Mouse (Mus musculus): ENCODE data around the gene Glyctk. TPM values are rescaled to one million over a fixed set of nuclear protein-coding genes. Genes with fewer than 3 reads are reported as not detected.
A peak's percentile ranks its signal among the peaks of the same experiment; 100 is the strongest.

Gene Glyctk
- 1 to 10 TPM; 1.5 to 2.6 (median 1.9) TPM for total RNA-seq (2022)

DNA sequence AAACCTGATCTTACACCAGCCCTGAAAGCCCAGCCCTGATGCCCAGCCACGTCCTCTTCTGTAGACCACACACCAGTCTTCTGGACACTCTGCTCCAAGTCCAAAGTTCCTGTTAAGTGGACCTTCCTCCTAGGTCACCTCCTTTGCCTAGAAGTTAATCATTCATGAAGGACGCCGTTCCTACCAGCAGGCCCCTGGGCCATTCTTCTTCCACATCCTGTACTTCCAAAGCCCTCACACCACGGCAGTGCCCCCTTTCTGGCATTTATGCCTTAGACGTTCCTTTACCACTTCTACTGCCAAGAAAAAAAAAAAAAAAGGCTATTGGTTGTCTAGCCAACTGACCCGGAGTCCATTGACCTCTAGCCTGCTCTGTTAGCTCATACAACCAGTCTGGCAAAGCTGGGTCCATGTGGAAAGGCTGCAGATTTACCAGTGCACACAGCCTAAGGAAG is at the start of gene Glyctk:
Glyctk (minus strand) TSS at position 102 of the 455 bp plus-strand sequence.
- DNase-seq (ENCODE audit: low spot score) = no peak

DNA sequence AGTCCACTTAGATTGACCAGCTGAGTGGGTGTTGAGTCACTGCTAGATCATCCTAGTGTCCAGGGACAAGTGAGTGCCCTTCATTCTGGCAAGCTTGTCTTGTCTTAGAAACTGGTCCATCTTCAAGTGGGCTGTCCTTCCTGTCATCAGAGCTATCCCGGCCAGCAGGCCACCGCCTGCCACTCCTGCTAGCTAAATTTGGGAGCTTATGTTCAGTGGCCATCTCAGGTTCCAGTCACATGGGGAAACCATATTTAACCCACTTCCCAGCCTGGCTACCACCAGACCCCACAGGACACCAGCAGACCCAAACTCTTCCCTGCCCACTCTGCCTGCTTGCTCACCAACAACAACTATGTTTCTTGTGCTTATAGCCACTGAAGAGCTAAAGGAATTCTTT is 48.6 kb upstream of the Glyctk start:
- peak; percentile 62 for DNase-seq (ENCODE audit: low spot score)

DNA sequence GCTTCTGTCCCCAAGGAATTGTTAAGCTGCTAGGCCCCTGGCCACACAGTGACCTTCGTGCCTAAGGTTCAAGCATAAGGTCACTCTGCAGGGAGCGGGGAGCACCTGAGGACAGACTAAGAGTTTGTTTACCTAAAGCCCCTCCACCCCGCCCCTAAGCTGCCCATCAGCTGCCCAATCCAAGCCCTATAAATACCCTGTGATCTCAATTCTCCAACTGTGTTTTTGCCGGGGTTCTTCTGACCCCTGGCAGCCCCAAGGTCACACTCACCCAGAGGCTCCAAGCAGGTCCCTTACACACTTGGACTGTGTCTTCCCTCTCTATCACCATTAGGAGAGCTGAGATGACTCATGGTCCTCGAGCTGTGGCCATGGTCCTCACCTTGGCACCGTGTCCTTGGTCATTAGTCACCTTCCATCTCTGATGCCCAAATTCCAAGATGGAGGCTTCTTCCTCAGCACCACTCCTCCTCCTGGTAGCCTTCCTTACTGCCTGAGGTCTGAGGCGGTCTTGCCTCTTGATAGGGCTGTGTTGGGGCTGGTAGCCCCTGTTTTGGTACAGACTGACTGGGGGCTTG is 47.9 kb upstream of the Glyctk start:
- DNase-seq (ENCODE audit: low spot score) = no peak

DNA sequence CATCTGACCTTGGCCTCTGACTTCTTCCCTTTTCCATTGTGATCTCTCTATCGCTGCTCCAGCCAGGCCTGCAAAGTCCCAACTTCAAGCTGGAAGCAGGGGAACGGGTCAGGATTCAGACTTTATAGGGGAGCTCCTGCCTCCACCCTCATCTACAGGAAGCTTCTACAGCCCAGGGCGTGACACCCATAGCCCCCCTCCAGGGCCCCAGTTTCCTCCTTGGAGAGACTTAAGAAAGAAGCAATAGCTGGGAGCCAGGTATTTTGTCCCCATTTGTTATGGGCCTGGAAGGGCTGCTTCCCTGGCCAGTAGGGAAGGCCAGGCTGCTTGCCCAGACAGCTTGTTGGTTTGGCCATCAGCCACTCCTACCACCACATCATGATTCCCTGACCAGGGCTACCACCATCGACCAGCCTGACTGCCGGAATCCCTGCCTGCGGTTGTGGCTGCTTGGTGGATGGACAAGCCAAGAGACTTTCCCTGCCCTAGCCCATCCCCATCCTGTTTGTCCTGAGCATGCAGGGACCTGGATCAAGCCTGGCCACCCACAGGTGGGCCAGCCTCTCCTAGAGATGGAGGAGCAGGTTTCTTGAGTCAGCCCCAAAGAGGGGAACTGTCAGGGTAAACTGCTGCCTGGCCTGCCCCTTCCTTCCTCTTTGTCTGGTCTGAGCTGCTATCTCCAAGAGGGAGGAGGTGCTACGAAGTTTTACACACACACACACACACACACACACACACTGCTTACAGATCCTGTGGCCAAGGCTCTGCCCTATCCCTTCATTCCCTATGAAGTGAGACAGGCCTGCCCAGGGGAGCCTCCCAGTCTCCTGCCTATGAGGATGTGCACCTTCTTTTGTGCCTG is 46.3 kb upstream of the Glyctk start:
- DNase-seq (ENCODE audit: low spot score) = no peak

DNA sequence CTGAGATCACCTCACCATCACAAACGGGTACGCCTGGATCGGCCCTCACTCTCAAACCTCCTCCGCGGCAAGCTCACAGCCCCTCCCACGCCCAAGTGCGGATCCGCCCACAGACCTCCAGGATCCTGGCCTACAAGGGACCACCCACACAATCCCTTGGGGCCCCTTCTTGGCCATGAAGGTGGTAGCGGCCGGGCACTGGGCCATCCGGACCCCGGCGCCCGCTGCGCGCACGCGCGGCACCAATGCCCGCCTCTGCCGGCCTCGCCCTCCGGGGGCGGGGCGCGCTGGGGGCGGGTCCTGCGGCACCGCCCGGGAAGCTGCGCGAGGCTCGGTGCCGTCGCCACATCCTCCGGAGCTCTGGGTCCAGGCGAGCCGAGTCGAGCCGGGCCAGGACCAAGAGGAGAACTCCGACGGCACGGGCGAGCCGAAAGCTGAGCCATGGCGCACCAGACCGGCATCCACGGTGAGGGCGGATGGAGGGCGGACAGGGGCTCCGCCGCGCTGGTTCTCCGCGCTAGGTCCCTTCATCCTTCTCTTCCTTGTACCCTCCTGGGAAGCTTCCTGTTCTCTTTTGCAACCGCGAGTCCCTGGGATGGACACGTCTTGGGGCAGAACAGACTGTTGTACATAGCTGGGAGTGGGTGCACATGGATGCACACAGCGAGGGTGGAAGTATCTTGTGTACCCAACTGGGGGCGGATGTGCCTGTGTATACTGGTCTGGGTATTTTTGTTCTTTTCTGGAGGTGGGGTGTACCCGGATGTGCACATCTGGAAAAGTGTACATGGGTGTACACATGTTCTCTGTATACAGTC is 45.1 kb upstream of the Glyctk start, which contains the start of gene Twf2:
Twf2 (plus strand) TSS at position 290 of the 818 bp plus-strand sequence.
- DNase-seq (ENCODE audit: low spot score) = peak; percentile 94

DNA sequence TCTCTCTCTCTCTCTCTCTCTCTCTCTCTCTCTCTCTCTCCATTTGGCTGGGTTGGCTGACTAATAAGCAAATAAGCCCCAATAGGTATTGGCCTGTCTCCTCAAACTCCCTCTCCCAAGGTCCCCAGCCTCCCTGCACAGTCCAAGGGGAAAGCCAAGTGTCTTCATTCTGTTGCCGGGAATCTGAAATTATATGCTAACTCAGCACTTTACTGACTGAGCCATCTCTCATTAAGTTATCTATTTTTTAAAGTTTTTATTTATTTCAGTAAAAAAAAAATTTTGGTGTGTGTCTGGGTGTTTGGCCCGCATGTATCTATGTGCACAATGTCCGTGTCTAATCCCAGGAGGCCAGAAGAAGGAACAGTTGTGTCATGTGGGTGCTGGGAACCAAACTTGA is 44.0 kb upstream of the Glyctk start:
- DNase-seq (ENCODE audit: low spot score) = no peak

DNA sequence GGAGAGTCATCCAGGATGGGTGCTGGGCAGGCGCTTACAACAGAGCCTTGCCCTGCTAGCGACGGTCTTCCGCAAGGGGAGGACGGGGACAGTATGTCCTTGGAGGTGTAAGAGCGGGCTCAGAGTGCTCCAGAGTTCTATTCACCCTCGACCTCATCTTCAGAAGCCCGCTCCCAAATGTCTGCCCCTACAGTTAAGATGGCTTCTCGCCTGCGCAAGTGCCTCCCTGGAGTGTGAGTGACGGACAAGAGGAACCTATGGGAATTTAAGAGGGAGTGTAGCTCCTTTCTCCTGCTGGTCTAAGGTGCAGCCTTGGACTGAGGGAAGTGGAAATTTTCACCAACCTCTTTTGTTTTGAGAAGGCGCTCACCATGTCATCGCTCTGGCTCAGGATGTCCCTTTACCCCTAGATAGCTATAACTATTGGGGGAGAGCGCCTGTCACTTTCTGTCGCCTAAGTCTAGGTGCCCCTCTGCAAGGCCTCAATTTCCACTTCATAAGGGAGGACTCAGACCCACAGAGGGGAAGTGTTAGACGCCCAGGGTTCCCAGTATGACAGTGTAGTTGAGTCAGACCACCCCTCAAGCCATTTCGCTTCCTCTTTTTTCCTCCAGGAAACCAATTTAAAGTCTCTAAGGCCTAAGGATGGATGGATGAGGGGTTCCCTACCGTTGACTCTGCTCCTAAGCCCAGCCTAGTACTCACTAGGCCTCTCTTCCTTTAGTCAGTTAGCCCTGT is 41.8 kb upstream of the Glyctk start, which contains the start of gene Ppm1m:
Ppm1m (minus strand) TSS at position 212 of the 738 bp plus-strand sequence.
- no peak for DNase-seq (ENCODE audit: low spot score)

DNA sequence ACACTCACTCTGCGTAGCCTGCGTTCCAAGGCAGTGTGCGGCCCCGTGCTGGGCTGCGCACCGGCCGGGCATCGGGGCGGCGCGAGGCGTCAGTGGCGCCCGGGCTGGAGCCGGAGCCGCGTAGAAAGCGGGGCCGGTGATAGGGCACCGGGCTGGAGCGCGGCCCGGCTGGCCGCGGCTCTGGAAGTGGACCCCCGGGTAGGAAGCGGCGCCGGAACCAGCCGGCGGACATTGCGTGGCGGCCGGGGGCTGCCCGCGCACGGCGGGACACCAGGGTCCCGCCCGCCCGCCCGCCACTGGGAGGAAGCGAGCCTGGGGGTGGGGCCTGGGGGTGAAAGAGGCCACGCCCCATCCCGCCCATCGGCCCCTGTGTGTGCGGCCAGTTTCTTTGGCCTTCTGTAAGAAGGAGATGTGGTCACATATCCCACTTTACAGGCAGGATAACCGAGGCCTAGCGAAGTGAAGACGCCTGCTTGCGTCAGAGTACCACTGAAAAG is 41.1 kb upstream of the Glyctk start:
- peak; percentile 73 for DNase-seq (ENCODE audit: low spot score)

DNA sequence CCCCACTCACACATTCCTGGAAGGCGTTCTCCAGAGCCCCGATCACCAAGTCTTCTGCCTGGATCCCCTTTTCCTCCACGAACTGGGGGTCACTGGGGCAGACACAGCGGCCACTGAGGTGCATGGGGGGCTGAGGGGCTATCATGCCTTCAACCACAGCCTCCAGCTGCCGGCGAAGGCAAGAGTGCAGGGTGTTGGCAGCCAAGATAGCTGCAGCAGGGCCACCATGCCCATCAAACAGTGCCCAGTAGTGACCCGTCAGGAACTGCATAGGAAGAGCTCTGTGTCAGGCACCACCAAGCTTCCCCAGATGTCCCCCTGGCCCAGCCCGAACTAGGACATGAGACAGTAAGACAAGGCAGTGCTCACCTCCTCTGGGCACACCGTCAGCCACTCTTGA is 39.8 kb upstream of the Glyctk start:
- no peak for DNase-seq (ENCODE audit: low spot score)

DNA sequence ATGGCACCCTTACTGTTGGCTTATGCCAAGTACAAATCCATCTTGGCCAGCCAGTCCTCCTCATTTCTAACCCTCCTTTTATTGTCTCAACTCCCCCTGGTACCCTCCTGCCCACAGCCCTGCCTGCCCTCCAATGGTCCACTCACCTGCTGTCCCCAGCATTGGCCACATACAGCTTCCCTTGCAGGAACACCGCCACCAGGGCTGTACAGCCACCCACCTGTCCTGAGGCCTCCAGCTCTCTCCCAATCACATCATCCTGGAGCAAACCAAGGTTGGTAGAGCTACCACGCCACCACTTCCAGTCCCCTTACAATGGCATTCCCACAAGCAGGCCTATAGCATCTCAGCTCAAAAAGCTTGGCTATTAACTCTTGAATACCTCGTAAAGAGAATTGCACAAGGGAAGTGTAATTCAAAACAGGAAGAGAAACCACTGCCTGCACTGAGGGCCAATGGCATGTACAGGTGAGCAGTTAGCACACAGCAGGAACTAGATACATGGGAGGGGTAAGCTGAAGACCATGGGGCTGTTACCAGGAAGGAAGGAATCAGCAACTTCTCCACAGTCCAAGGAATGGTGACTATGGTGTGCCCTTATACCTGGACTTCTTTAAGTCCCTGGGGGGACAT is 39.3 kb upstream of the Glyctk start:
- no peak for DNase-seq (ENCODE audit: low spot score)

DNA sequence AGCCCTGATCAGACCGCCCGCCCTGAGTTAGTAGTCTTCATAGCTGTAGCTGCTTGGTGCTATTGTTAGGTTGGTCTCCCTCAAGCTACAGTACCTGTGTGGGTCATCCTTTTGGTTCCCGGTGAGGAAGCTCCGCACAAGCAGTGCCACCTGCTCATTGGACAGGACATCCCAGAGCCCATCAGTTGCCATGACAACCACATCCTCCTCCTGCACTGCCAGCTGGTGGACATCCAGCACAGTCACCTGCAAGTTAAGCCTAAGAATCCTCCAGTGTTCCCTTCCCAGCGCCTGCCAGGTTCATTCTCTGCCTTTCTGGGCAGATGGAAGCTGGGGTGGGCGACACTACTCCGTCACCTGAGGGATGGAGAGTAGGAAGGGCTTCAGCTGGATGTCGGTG is 37.8 kb upstream of the Glyctk start:
- DNase-seq (ENCODE audit: low spot score) = no peak

DNA sequence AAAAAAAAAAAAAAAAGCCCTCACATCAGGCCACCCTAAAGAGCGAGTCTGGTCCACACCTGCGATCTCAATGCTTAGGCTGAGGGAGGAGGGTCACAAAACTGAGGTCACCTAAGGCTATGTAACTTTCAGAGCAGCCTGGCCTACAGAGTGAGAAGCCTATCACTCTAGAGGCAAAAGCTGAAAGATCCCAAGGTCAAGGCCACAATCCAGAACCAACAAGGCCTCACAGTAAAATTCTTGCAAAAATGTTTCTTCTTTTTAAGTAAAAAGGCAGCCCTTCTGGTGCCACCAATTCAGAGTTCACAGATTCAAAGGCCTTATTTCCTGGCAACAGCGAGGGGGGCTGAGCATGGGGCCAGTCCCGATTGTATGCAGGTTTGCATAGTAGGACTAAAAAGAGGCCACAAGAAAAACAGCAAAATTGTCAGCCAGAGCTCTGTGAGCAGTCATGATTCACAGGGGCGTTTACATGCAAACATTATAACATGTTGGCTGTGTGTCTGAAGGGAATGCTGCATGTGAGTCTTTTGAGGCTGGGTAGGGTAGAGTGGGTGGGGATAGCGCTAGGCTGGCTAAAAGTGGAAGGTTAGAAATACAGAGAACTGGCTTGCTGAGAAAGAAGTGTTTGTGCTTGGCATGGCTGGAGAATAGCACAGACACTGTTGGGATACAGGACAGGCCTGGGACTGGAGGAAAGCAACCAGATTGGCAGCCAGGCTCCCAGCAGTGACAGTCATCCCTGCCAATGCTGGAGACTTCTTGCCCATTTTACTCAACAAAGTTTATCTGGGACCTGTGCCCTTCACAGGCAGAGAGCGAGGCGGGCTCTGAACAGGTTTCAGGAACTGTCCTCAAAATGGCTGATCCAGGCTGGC is 36.2 kb upstream of the Glyctk start:
- DNase-seq (ENCODE audit: low spot score) = no peak

DNA sequence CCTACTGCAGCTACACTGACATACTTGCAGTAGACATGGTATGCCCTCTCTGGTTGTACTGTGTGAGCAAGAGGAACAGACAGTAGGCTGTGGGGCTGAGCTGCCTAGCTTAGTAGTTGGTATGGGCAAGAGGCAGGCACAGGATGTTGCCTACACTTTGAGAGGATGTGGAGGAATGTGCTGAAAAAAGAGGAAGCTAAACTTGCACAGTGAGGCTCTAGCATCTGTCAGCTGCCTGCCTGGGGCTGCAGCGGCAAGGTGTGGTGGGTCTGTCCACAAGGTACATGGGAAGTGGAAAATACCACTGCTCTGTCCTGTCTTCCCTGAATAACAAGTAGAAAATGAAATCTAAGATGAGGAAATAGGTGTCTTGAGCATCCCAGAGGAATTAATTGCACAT is 35.1 kb upstream of the Glyctk start:
- no peak for DNase-seq (ENCODE audit: low spot score)

DNA sequence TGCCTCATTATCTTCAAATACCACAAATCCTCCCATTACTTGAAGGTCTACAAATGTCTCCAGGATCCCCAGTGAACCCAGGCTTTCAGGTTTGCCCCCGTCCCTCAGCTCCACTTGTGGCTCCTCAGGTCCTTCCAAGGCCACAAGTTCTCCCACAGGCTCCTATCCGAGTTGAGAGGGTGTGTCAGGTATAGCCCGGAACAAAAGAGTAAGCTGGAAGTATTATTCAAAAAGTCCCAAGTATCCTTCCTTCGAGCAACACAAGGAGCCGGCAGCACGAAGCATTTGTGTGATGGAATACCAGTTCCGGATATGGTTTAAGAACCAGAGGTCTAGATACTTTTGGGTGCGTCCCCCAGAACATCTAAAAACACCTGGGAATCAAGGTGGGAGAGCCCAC is 34.1 kb upstream of the Glyctk start:
- DNase-seq (ENCODE audit: low spot score) = no peak

DNA sequence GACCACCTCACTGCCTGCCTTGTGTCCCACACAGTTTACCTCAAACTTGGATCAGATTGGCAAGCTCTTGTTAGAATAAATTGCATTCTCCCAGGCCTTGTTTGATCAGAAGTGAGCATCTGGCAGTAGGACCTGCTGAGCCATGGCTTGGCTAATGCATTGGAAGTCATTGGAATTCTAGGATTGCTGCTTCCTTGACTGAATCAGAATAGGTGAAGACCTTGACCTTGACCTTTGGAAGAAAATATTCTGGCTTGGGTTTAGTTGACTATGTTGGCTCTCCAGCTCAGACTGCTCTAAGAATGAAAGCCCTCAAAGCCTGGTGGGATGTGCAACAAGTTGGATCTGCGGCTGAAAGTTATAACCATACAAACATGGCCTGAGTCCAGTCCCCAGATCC is 33.4 kb upstream of the Glyctk start:
- DNase-seq (ENCODE audit: low spot score) = no peak

DNA sequence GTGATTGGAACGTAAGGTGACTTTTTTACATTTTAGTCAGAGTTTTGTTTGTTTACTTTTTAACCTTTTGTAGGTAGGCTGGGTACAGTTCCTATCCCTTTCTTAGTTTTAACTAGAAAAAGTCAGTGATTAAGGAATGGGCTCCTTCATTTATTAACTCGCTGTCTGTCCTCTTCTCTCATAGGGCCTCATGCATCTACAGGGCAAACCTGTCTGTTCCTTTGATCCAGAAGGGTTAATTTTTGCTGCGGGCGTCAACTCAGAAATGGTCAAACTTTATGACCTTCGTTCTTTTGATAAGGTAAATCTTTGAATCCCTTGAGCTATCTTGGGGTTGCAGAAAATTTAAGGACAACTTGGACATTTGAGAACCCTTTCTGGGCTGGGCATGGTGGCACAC is 26.1 kb upstream of the Glyctk start:
- no peak for DNase-seq (ENCODE audit: low spot score)

DNA sequence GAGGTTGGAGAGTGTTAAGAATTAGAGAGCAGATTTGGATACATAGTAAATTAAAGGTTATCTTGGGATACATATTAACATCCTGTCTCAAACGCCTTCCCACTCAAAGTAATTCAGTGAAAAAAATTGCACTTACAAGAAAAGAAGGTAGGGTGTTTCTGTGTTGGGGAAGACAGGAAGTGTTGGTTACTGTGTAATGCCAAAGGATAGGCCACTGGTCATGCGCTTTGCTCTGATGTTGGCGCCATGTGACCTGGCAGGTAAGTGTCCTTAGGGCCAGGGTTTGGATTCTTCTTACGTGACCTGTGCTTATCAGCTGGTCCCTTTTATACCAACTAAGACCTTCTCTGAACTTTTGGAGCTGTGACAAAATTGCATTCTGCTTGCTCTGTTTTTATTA is 24.2 kb upstream of the Glyctk start:
- DNase-seq (ENCODE audit: low spot score) = no peak

DNA sequence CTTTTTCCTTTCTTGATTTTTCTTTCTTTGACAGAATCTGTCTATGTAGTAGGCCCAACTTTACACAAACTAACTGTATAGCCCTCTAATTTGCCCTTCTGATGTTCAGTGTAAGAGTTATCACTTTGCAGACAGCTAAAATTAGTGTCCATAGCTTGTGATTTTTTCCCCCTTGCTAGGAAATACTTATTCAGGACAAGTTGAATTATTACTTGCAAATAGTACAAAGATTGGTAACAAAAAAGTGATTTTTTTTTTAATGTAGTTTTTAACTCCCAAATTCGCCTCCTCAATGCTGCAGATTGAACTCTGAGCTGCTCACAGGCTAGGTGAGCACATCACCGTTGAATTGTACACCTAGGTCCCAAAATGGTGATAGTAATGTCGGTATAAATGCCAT is 22.0 kb upstream of the Glyctk start:
- DNase-seq (ENCODE audit: low spot score) = no peak

DNA sequence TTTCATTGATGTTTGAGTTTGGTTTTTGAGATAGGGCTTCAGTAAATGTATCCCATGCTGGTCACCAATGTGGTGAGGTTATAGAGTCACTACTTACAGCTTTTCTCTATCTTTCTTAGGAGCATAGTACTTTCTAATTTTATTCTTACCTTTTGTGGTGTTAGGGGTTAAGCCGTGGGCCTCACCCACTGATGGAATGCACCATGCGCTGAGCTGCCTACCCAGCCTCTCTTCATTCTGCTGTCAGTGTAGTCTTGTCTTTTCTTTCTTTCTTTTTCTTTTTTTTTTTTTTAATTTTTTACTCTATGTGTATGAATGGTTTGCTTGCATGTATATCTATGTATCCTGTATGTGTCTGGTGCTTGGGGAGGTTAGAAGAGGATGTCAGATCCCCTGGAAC is 21.5 kb upstream of the Glyctk start:
- no peak for DNase-seq (ENCODE audit: low spot score)

DNA sequence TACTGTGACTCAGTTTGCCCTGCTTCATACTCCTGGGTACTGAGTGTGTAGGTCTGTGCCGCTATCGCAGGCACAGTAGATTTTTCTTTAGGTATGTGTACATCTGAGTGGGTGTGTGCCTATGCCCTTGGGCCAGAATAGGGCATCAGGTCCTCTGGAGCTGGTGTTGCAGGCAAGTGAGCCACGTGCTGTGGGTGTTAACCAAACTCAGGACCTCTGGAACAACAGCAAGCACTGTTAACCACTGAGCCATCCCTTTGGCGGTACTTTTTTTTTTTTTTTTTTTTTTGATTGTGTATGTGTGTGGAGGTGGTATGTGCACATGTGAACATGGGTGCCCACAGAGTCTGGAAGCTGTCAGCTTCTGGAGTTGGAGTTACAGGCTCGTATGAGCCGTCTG is 19.9 kb upstream of the Glyctk start:
- no peak for DNase-seq (ENCODE audit: low spot score)
